Mouse (Mus musculus) megakaryocyte, embryonic 14.5 days (primary cell): Measurements from ENCODE around the gene Cmtm7.

Experiments
- FLI1 ChIP-seq: IDR thresholded peaks from 2 replicates; pipeline ENCODE4 v1.6.1; 2012; ENCODE audit warnings: low read length, inconsistent platforms, mixed read lengths
- GATA1 ChIP-seq: IDR thresholded peaks from 3 replicates; pipeline ENCODE4 v1.6.1; 2012; ENCODE audit warnings: mixed read lengths, low read length, inconsistent platforms, borderline replicate concordance

DNA sequence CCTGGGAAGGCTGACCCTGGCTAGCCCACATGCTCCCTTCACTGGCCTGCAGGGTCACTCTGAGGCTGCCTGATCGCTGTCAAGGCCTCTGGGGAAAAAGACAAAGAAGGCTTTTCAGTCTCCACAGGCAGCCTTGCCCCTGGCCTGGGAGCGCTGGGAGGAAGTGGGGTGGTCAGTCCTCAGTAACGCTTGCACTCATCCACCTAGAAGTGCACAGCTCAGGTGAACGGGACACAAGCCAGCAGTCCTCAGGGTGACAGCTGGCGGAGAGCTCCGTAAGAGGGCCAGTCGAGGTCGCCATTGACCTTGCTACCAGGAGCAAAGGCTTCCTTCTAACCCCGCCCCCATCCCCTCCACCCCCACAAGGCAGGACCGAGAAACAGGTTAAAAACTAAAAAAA lies 13.6 kb downstream of the Cmtm7 start:
- TF ChIP-seq FLI1 (no peak), GATA1 (no peak)
